Mouse (Mus musculus) kidney, adult 2 months (tissue): Measurements from ENCODE around the gene Gabarap.

Experiments used
- CTCF ChIP-seq: fragments of 200-500 bp; conservative IDR thresholded peaks from 2 replicates; pipeline ENCODE4 v1.5.1; 2011; ENCODE audit warnings: low read depth, mild to moderate bottlenecking, control low read depth, low read length, moderate library complexity, mixed read lengths; ENCODE audit not compliant: insufficient read depth, insufficient read length
- POLR2A ChIP-seq: fragments of 200-500 bp; IDR thresholded peaks from one replicate; pipeline ENCODE4 v1.6.1; 2011; ENCODE audit warnings: low read depth, low read length, control low read depth

- TF ChIP-seq CTCF: no peak
- no peak for TF ChIP-seq POLR2A
These were observed 20.7 kb upstream of the Gabarap start for GRCm38 (mm10) chr11:69970222-69970621.
